Mouse (Mus musculus) brain, embryonic 14.5 days (tissue): ENCODE data around the gene Thap11. TPM values are rescaled to one million over a fixed set of nuclear protein-coding genes. Genes with fewer than 3 reads are reported as not detected.

Source experiments
- DNase-seq: peaks from one replicate; pipeline ENCODE4 v3.0.0-alpha.2; 2011; ENCODE audit warnings: low read depth
- CTCF ChIP-seq: fragments of 200-500 bp; IDR thresholded peaks from 2 replicates; pipeline ENCODE4 v1.5.1; 2012; ENCODE audit warnings: inconsistent platforms, mild to moderate bottlenecking, moderate library complexity, borderline replicate concordance; ENCODE audit not compliant: insufficient read depth, insufficient read length; ENCODE audit errors: extremely low read depth
- POLR2A ChIP-seq: fragments of 200-500 bp; IDR thresholded peaks from 2 replicates; pipeline ENCODE4 v1.6.1; 2012; ENCODE audit warnings: mild to moderate bottlenecking, inconsistent platforms, borderline replicate concordance; ENCODE audit not compliant: poor library complexity, insufficient read depth, insufficient read length, severe bottlenecking; ENCODE audit errors: extremely low read depth
- polyA plus RNA-seq: library from polyadenylated mRNA; depleted of rRNA; stranded (reverse); fragments of >200 nt; gene quantifications from 2 replicates; pipeline ENCODE4 v1.2.3, GENCODE M21; 2012; rRNA removed

Thap11 gene
- polyA plus RNA-seq, 1 experiment = 61.3 TPM

DNA sequence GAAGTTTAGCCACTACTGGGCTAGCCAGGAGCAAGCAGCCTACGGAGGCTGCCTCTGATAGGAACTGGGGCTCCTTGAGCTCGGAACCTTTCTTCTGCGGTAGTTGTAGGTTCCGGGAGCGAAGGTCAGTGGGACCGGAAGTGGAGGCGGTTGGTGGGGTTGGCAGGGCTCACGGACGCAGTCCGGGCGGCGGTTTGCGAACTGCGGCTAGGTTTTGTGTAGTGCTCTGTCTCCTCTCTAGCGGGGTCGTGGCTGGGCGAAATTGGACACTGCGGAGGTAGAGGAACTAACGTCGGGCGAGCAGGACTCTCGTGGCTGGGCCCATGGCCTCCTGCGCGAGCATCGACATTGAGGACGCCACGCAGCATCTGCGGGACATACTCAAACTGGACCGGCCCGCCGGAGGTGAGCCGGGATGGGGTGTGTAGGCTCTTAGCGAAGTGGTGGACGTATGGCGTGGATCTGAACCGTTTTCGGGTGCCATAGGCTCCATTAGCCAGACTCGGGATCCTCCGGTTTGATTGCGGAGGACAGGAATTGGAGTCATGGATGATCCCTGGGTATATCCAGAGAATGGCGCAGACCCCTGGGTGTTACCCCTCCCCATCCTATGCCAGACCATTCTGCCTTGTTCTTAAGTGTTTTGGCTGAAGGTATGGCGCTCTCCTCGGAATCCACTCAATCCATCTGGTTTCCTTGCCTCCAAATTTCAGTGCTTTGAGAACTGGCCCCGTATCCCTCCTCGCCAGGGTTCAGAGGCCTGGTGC lies 26.0 kb downstream of the Thap11 start, which contains the start of gene Edc4:
Gene Edc4 (plus strand): TSS at position 128 of the 767 bp plus-strand sequence.
- no peak for TF ChIP-seq CTCF
- TF ChIP-seq POLR2A = peak; percentile 76; the same call in 1 of the 2 replicates
- DNase-seq = peak; percentile 91

GRCm38 (mm10) chr8:105889756-105890465 lies 35.0 kb downstream of the Thap11 start:
- TF ChIP-seq POLR2A (no peak), CTCF (no peak)
- no peak for DNase-seq

DNA sequence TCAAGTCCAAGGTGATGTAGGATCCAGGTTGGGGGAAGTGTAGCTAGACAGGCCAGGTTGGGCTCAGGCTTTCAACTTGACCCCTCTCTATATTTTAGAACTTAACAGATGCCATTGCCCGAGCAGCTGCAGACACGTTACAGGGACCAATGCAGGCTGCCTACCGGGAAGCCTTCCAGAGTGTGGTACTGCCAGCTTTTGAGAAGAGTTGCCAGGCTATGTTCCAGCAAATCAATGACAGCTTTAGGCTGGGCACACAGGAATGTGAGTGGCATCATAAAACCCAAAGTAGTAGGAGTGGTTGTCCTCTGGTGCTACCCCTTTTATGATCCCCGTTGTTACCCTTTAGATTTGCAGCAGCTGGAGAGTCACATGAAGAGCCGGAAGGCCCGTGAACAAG lies 35.9 kb downstream of the Thap11 start:
- DNase-seq = no peak
- TF ChIP-seq POLR2A (no peak), CTCF (no peak)

DNA sequence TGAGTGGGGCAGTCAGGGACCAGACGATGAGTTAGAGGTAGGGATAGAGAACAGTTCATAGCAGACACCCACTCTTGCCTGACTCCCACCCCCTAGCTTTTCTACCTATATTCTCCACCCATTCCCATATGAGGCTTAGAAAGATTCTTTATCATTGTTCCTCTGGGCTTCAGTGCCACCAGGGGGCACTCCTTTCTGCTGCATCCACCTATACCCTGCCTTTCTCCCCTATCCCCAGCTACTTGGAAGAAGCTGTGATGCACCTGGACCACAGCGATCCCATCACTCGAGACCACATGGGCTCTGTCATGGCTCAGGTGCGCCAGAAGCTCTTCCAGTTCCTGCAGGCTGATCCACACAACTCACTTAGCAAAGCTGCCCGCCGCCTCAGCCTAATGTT lies 37.5 kb downstream of the Thap11 start:
- peak; percentile 50 for DNase-seq
- TF ChIP-seq POLR2A = no peak
- peak; percentile 47; the same call in 1 of the 2 replicates for TF ChIP-seq CTCF

GRCm38 (mm10) chr8:105893339-105893738 lies 38.4 kb downstream of the Thap11 start, which contains the start of gene Nrn1l:
TSS of gene Nrn1l (plus strand) at chr8:105893567.
- TF ChIP-seq CTCF = no peak
- TF ChIP-seq POLR2A = no peak
- DNase-seq = peak; percentile 89

DNA sequence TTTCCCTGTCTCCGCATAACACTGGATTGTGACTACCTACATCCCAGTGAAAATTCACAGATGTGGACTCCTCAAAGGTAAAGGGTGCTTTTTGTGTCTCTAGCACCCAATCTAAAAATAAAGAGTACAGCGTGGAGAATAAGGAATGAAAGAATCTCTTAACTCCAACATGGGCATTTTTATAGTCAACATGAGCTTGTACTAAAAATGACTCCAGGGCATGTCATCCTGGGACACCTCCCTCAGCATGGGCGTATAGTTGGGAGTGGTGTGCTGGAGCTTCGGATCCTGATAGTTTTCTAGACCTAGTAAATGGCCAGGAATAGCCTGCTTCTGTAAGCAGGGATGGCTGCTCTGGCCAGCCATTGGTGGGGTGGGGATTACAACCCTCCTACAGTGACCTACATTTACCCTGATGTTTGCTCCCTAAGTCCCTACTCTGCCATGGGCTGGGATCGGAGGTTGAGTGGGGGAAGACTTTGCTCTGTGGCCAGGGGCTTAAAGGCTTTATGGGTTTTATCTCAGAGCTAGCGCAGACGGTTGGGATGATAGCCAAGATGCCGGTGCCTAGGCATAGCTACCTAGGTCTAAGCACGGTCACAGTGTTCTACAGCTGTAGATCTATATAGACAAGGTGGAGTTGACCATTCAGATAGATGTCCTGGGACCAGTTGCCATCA lies 43.0 kb downstream of the Thap11 start:
- TF ChIP-seq CTCF (no peak), POLR2A (no peak)
- DNase-seq = no peak

DNA sequence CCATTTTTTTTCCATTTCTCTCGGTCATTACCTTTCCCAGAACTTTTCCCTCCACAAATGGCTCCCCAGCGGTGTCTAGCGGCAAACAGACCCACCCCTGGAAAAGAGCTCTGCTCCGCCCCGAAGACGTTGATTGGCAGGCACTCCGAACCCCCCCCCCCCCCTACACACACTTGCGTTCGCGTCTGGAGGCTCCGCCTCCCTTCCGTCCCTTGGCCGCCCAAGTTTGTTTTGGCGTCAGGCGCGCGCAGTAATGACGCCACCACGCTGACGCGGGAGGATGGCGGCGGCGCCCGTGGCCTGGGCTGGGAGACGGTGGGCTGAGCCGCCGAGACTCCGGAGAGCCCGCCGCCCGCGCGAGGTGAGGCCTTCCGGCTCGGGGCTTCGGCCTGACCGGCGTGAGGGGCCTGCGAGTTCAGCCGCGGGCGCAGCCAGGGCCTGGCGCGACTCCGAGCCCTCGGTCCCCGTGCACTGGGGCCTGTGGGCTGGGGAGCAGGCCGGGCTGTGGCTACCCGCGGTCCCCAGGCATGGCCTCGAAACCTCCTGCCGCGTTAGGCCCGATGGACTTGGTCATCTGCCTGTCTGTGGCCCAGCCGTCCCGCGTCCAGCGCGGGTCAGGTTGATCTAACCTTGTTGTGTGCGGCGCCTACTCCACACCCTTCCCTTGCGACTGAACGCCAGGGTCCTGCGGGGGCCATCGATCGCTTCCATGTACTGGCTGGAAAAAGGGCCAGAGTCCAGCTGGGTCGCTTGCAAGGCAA lies 45.4 kb downstream of the Thap11 start, which contains the start of gene Pskh1:
Gene Pskh1 (plus strand): TSS at position 262 of the 761 bp plus-strand sequence.
- TF ChIP-seq POLR2A (peak; percentile 96), CTCF (no peak)
- DNase-seq = peak; percentile 98

GRCm38 (mm10) chr8:105900941-105901616 lies 46.1 kb downstream of the Thap11 start:
- DNase-seq = no peak

More at GRCm38 (mm10) chr8:105900941-105901616, 46.1 kb downstream of the Thap11 start:
- TF ChIP-seq POLR2A = no peak
- TF ChIP-seq CTCF = no peak

Other genes starting within 250 kb of the Thap11 start
- 23.7 and 40.3 TPM in 2 replicates for gene Ripor1, start 249.9 kb upstream of the Thap11 start, polyA plus RNA-seq
- gene Ctcf, start 218.6 kb upstream of the Thap11 start, polyA plus RNA-seq = 36.6 and 54.8 TPM in 2 replicates
- 0.26 and 0.55 TPM in 2 replicates for gene Agrp, start 217.7 kb upstream of the Thap11 start, polyA plus RNA-seq
- gene Carmil2, start 168.9 kb upstream of the Thap11 start, polyA plus RNA-seq = 13.7 and 20.5 TPM in 2 replicates
- 62.5 and 79.9 TPM in 2 replicates for gene Acd, start 154.0 kb upstream of the Thap11 start, polyA plus RNA-seq
- gene Pard6a, start 154.0 kb upstream of the Thap11 start, polyA plus RNA-seq = 40.7 and 59.2 TPM in 2 replicates
- gene 4933405L10Rik, start 147.5 kb upstream of the Thap11 start, polyA plus RNA-seq = not detected in 2 replicates
- gene Enkd1, start 146.9 kb upstream of the Thap11 start, polyA plus RNA-seq = 19.9 and 32.7 TPM in 2 replicates
- gene Gfod2, start 96.5 kb upstream of the Thap11 start, polyA plus RNA-seq = 56.1 and 62.6 TPM in 2 replicates
- gene Ranbp10, start 27.8 kb upstream of the Thap11 start, polyA plus RNA-seq = 35.7 and 39.7 TPM in 2 replicates
- 0.37 and 0.54 TPM in 2 replicates for gene Tsnaxip1, start 27.4 kb upstream of the Thap11 start, polyA plus RNA-seq
- 83.0 and 109 TPM in 2 replicates for gene Cenpt, start 1.9 kb upstream of the Thap11 start, polyA plus RNA-seq
- 190 and 196 TPM in 2 replicates for gene Nutf2, start 5.4 kb downstream of the Thap11 start, polyA plus RNA-seq
- gene Edc4, start 25.7 kb downstream of the Thap11 start, polyA plus RNA-seq = 80.3 and 85.4 TPM in 2 replicates
- gene Nrn1l, start 38.4 kb downstream of the Thap11 start, polyA plus RNA-seq = 0.90 and 1.6 TPM in 2 replicates
- 23.6 and 26.8 TPM in 2 replicates for gene Pskh1, start 45.3 kb downstream of the Thap11 start, polyA plus RNA-seq
- gene Ctrl, start 78.7 kb downstream of the Thap11 start, polyA plus RNA-seq = 7.8 and 10.2 TPM in 2 replicates
- 51.6 and 64.8 TPM in 2 replicates for gene Psmb10, start 83.3 kb downstream of the Thap11 start, polyA plus RNA-seq
- 2.0 and 2.3 TPM in 2 replicates for gene Lcat, start 88.2 kb downstream of the Thap11 start, polyA plus RNA-seq
- 15.2 and 17.0 TPM in 2 replicates for gene Slc12a4, start 111.0 kb downstream of the Thap11 start, polyA plus RNA-seq
- gene Dpep3, start 124.3 kb downstream of the Thap11 start, polyA plus RNA-seq = not detected in 2 replicates
- 22.9 and 24.4 TPM in 2 replicates for gene Dus2, start 136.2 kb downstream of the Thap11 start, polyA plus RNA-seq
- not detected in 2 replicates for gene Dpep2nb, start 150.8 kb downstream of the Thap11 start, polyA plus RNA-seq
- gene Ddx28, start 156.8 kb downstream of the Thap11 start, polyA plus RNA-seq = 16.5 and 17.8 TPM in 2 replicates
- 11.1 and 13.1 TPM in 2 replicates for gene Nfatc3, start 203.7 kb downstream of the Thap11 start, polyA plus RNA-seq